Mouse (Mus musculus): ENCODE results near the gene Ankrd33. TPM values are rescaled to one million over a fixed set of nuclear protein-coding genes. Genes with fewer than 3 reads are reported as not detected.
A peak's percentile ranks its signal among the peaks of the same experiment; 100 is the strongest.

The Ankrd33 gene
- polyA plus RNA-seq, 1 experiment from 2014 or later, result not detected

- no peak overlapping the region for H3K9ac ChIP-seq
- H3K36me3 ChIP-seq, result no peaks in the 10 kb centered on the region
- no peak overlapping the region for H3K4me2 ChIP-seq
- no peak overlapping the region for H3K27ac ChIP-seq
- no peaks in the 10 kb centered on the region for H3K27me3 ChIP-seq
- WGBS, result 79% methylated on average over 9 of the region's 9 CpGs
- H3K4me3 ChIP-seq, result no peak overlapping the region
- ATAC-seq (ENCODE audit: insufficient number of reproducible peaks, insufficient read depth, low FRiP score, low TSS enrichment, low read depth), result no peak
- peaks cover 17% of the 10 kb centered on the region for H3K4me1 ChIP-seq
- H3K9me3 ChIP-seq, result 0 out of 2 replicates have a peak, but pooled peaks cover 1% of the 10 kb centered on the region
Observed at GRCm38 (mm10) chr15:101151409-101152261, 36.1 kb downstream of the Ankrd33 start.

GRCm38 (mm10) chr15:101154700-101155616, 39.4 kb downstream of the Ankrd33 start:
- 80% methylated on average over 7 of the region's 7 CpGs for WGBS

GRCm38 (mm10) chr15:101160128-101160527, 44.6 kb downstream of the Ankrd33 start:
- peaks cover 47% of the 10 kb centered on the region for H3K4me1 ChIP-seq
- H3K9me3 ChIP-seq, result 0 out of 2 replicates have a peak, but pooled peaks cover 4% of the 10 kb centered on the region
- H3K27ac ChIP-seq, result no peak overlapping the region
- H3K4me2 ChIP-seq, result 0 out of 2 replicates have a peak overlapping the region, but pooled peaks have one; percentile 18
- no peak overlapping the region for H3K4me3 ChIP-seq
- no peaks in the 10 kb centered on the region for H3K27me3 ChIP-seq
- WGBS, result 23% methylated on average over 1 of the region's 1 CpGs
- no peak for ATAC-seq (ENCODE audit: insufficient number of reproducible peaks, insufficient read depth, low FRiP score, low TSS enrichment, low read depth)
- no peak overlapping the region for H3K9ac ChIP-seq
- no peaks in the 10 kb centered on the region for H3K36me3 ChIP-seq

More at GRCm38 (mm10) chr15:101154700-101155616, 39.4 kb downstream of the Ankrd33 start:
- no peak overlapping the region for H3K4me3 ChIP-seq
- no peaks in the 10 kb centered on the region for H3K36me3 ChIP-seq
- H3K9ac ChIP-seq, result no peak overlapping the region
- peaks cover 4% of the 10 kb centered on the region for H3K4me1 ChIP-seq
- H3K27me3 ChIP-seq, result no peaks in the 10 kb centered on the region
- no peak overlapping the region for H3K27ac ChIP-seq
- no peak for ATAC-seq (ENCODE audit: insufficient number of reproducible peaks, insufficient read depth, low FRiP score, low TSS enrichment, low read depth)
- 0 out of 2 replicates have a peak, but pooled peaks cover 4% of the 10 kb centered on the region for H3K9me3 ChIP-seq
- no peak overlapping the region for H3K4me2 ChIP-seq

- Histone ChIP-seq H3K9ac (no peak overlapping the region), H3K4me3 (no peak overlapping the region), H3K36me3 (no peaks in the 10 kb centered on the region), H3K4me2 (peak overlapping the region; percentile 18), H3K9me3 (0 out of 2 replicates have a peak, but pooled peaks cover 4% of the 10 kb centered on the region), H3K27me3 (no peaks in the 10 kb centered on the region), H3K4me1 (peaks cover 47% of the 10 kb centered on the region), H3K27ac (peak overlapping the region; percentile 66)
- WGBS, result 14% methylated on average over 7 of the region's 7 CpGs
- ATAC-seq (ENCODE audit: insufficient number of reproducible peaks, insufficient read depth, low FRiP score, low TSS enrichment, low read depth), result no peak
Observed at GRCm38 (mm10) chr15:101160591-101160990, 45.0 kb downstream of the Ankrd33 start.

GRCm38 (mm10) chr15:101161534-101161933, 46.0 kb downstream of the Ankrd33 start:
- Histone ChIP-seq H3K9ac (no peak overlapping the region), H3K36me3 (no peaks in the 10 kb centered on the region), H3K4me3 (no peak overlapping the region), H3K9me3 (0 out of 2 replicates have a peak, but pooled peaks cover 4% of the 10 kb centered on the region), H3K4me2 (no peak overlapping the region), H3K27me3 (no peaks in the 10 kb centered on the region), H3K4me1 (peaks cover 47% of the 10 kb centered on the region), H3K27ac (peak overlapping the region; percentile 66)
- 76% methylated on average over 7 of the region's 7 CpGs for WGBS
- no peak for ATAC-seq (ENCODE audit: insufficient number of reproducible peaks, insufficient read depth, low FRiP score, low TSS enrichment, low read depth)

DNA sequence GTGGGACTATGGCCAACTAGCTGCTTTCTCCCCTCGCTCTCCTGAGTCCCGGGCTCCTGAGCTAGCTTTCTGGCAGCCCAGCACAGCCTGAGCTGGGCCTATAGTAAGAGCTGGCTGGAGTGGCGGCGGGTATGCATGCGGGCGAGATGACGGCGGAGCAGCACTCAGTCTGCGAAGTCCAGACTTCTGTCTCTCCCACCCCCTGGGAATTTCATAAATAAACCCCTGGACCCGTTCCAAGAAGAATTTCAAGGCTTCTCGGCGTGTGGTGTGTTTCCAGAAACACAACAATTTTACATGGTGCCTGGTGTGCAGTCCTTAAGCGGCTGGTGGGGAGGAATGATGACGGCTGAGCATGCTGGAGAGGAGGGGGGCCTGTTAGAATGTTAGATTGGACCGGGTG, 47.5 kb downstream of the Ankrd33 start:
- H3K9ac ChIP-seq, result peak overlapping the region; percentile 33; the same call in 1 of the 2 replicates
- no peak overlapping the region for H3K4me3 ChIP-seq
- no peaks in the 10 kb centered on the region for H3K9me3 ChIP-seq
- no peaks in the 10 kb centered on the region for H3K36me3 ChIP-seq
- peak overlapping the region; percentile 88 for H3K27ac ChIP-seq
- H3K4me1 ChIP-seq, result peaks cover 47% of the 10 kb centered on the region
- 5% methylated on average over 15 of the region's 15 CpGs for WGBS
- ATAC-seq (ENCODE audit: insufficient number of reproducible peaks, insufficient read depth, low FRiP score, low TSS enrichment, low read depth), result peak; percentile 63; the same call in 1 of the 2 replicates
- peak overlapping the region; percentile 40 for H3K4me2 ChIP-seq
- no peaks in the 10 kb centered on the region for H3K27me3 ChIP-seq

DNA sequence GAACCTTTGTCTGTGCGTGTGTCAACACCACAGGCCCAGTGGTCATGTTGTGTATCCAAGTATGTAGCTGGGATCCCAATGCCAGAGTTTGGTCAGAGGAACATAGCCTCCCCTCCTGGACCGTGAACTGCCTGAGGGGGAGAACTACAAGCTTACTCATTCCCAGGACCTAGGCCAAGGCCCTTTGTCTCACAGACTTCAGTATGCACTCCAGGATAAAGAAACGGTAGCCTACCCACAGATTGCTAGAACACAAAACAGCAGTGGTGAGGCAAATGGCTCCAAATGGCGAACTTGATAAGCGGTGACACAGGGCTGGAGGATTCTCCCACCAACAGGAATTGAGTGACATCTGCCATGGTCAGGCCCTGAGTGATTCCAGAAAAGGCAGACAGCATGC, 48.3 kb downstream of the Ankrd33 start:
- WGBS, result 57% methylated on average over 5 of the region's 5 CpGs
- H3K4me2 ChIP-seq, result peak overlapping the region; percentile 40; the same call in 1 of the 2 replicates
- H3K9me3 ChIP-seq, result no peaks in the 10 kb centered on the region
- H3K4me3 ChIP-seq, result no peak overlapping the region
- H3K9ac ChIP-seq, result peak overlapping the region; percentile 33; the same call in 1 of the 2 replicates
- H3K4me1 ChIP-seq, result peaks cover 47% of the 10 kb centered on the region
- ATAC-seq (ENCODE audit: insufficient number of reproducible peaks, insufficient read depth, low FRiP score, low TSS enrichment, low read depth), result no peak
- H3K27me3 ChIP-seq, result no peaks in the 10 kb centered on the region
- H3K36me3 ChIP-seq, result no peaks in the 10 kb centered on the region
- peak overlapping the region; percentile 88 for H3K27ac ChIP-seq

DNA sequence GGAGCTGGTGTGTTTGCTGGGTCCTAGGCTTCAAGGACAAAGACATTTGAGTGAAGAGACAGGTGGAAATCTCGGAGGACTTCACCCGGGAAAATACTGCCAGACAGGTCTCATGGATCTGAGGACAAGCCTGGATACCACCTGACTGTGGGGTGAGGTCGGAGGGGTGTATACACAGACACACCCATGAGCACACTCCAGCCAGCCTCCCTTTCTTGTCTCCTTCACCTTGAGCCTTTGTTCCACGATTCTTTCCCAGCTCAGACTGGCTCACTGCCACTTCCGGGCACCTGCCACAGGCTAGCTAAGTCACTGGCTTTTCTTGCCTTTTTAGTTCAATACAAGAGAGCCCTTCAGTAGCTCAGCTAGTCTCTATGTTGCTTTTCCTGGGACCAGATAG, 48.7 kb downstream of the Ankrd33 start:
- H3K9ac ChIP-seq, result peak overlapping the region; percentile 33; the same call in 1 of the 2 replicates
- WGBS, result 59% methylated on average over 5 of the region's 5 CpGs
- no peaks in the 10 kb centered on the region for H3K36me3 ChIP-seq
- no peak overlapping the region for H3K4me2 ChIP-seq
- ATAC-seq (ENCODE audit: insufficient number of reproducible peaks, insufficient read depth, low FRiP score, low TSS enrichment, low read depth), result no peak
- H3K4me3 ChIP-seq, result no peak overlapping the region
- peak overlapping the region; percentile 88 for H3K27ac ChIP-seq
- H3K9me3 ChIP-seq, result no peaks in the 10 kb centered on the region
- peaks cover 47% of the 10 kb centered on the region for H3K4me1 ChIP-seq
- no peaks in the 10 kb centered on the region for H3K27me3 ChIP-seq

DNA sequence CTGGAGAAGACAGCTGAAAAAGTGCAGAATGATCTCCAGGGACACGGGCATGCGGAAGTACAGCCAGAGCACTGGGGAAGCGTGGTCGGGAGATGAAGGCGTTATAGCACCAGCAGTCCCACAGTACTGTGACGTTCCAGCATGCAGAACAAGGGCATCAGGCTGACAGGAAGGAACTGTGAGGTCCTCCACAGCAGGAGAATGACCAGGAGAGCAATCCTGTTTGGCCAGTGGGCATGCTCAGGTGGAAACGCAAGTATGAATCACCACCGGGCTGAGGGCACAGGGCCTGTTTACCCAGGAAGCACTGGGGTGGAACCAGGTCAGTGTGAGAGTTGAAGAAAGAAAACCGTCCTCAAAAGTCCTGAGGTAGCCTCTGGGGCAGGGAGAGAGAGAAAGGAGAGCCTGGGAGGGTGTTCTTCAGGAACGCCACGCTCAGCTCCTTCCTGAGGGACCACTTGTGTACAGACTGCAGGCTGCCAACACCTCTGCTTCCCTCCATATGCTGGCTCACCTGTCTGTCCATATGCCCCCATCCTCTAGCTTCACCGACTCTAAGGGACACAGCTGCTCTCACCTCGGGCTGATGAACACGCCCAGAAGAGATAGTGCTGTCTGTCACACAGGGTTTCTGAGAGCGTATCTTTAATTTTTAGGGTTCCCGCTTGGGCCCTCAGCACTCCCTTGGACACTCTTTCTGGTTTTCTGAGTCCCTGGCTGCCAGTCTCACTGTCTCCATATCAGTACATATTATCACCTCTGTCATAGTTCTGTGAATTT, 50.3 kb downstream of the Ankrd33 start:
- peaks cover 37% of the 10 kb centered on the region for H3K4me1 ChIP-seq
- no peaks in the 10 kb centered on the region for H3K9me3 ChIP-seq
- WGBS, result 68% methylated on average over 16 of the region's 16 CpGs
- no peak overlapping the region for H3K9ac ChIP-seq
- no peak overlapping the region for H3K27ac ChIP-seq
- ATAC-seq (ENCODE audit: insufficient number of reproducible peaks, insufficient read depth, low FRiP score, low TSS enrichment, low read depth), result no peak
- H3K36me3 ChIP-seq, result no peaks in the 10 kb centered on the region
- H3K4me2 ChIP-seq, result no peak overlapping the region
- no peak overlapping the region for H3K4me3 ChIP-seq
- H3K27me3 ChIP-seq, result no peaks in the 10 kb centered on the region

- no peak overlapping the region for H3K4me2 ChIP-seq
- H3K9ac ChIP-seq, result no peak overlapping the region
- no peak overlapping the region for H3K4me3 ChIP-seq
- no peaks in the 10 kb centered on the region for H3K36me3 ChIP-seq
- H3K27me3 ChIP-seq, result 0 out of 2 replicates have a peak, but pooled peaks cover 6% of the 10 kb centered on the region
- H3K27ac ChIP-seq, result no peak overlapping the region
- H3K4me1 ChIP-seq, result peaks cover 20% of the 10 kb centered on the region
- ATAC-seq (ENCODE audit: insufficient number of reproducible peaks, insufficient read depth, low FRiP score, low TSS enrichment, low read depth), result no peak
- 75% methylated on average over 11 of the region's 11 CpGs for WGBS
- H3K9me3 ChIP-seq, result no peaks in the 10 kb centered on the region
Observed at GRCm38 (mm10) chr15:101167553-101167952, 52.0 kb downstream of the Ankrd33 start.
